Mouse (Mus musculus) intestine, postnatal 0 days (tissue): ENCODE results near the gene Rfx8. TPM values are rescaled to one million over a fixed set of nuclear protein-coding genes. Genes with fewer than 3 reads are reported as not detected.

Experiments used
- ATAC-seq: fragments of 200-750 bp; cut with Nextera tagmentation; 2 replicates; pipeline ENCODE4 v1.8.0; 2017; ENCODE audit warnings: mild to moderate bottlenecking, moderate TSS enrichment, moderate library complexity
- H3K27ac ChIP-seq: fragments of 300-500 bp; sonication (generic); 2 replicates; pipeline ENCODE4 v1.5.1; 2014; ENCODE audit warnings: mild to moderate bottlenecking, low read depth, low read length, moderate library complexity
- H3K27me3 ChIP-seq: fragments of 300-500 bp; sonication (generic); replicated peaks from 2 replicates; pipeline ENCODE4 v1.6.1; 2014; ENCODE audit warnings: low read length, mixed read lengths; ENCODE audit not compliant: control insufficient read depth, insufficient read depth
- H3K36me3 ChIP-seq: fragments of 300-500 bp; sonication (generic); 2 replicates; pipeline ENCODE4 v1.6.1; 2014; ENCODE audit warnings: mild to moderate bottlenecking, moderate library complexity; ENCODE audit not compliant: control insufficient read depth, insufficient read depth
- H3K4me1 ChIP-seq: fragments of 300-500 bp; sonication (generic); replicated peaks from 2 replicates; pipeline ENCODE4 v1.6.1; 2014; ENCODE audit warnings: antibody characterized with exemption, low read length, mixed read lengths; ENCODE audit not compliant: control insufficient read depth, insufficient read depth
- H3K4me2 ChIP-seq: fragments of 300-500 bp; sonication (generic); replicated peaks from 2 replicates; pipeline ENCODE4 v1.6.1; 2014; ENCODE audit warnings: low read depth, mild to moderate bottlenecking, moderate library complexity
- H3K4me3 ChIP-seq: fragments of 300-500 bp; sonication (generic); 2 replicates; pipeline ENCODE4 v1.5.1; 2014; ENCODE audit warnings: low read depth, low read length
- H3K9ac ChIP-seq: fragments of 300-500 bp; sonication (generic); 2 replicates; pipeline ENCODE4 v1.6.1; 2014; ENCODE audit warnings: mild to moderate bottlenecking, low read depth, low read length
- H3K9me3 ChIP-seq: fragments of 300-500 bp; sonication (generic); 2 replicates; pipeline ENCODE4 v1.6.1; 2016; ENCODE audit warnings: mixed run types; ENCODE audit not compliant: control insufficient read depth
- CTCF ChIP-seq: sonication (generic); IDR thresholded peaks from 2 replicates; pipeline ENCODE4 v1.5.1; 2016; ENCODE audit warnings: low read depth, mild to moderate bottlenecking, control low read depth, antibody characterized with exemption, moderate library complexity
- WGBS: fragments of 180-500 bp; shearing (Covaris S2); extraction: QIAGEN DNeasy Blood & Tissue Kit; methylation state at CpG from one replicate; pipeline ENCODE4 v1.1.7; 2014; 5-methylcytosine and 5-hydroxymethylcytosine counted together
- polyA plus RNA-seq: library from polyadenylated mRNA; unstranded; fragments of >200 nt; fragmentation: Nextera tagmentation; extraction: Ambion mirVana; gene quantifications from 2 replicates; pipeline ENCODE4 v1.2.1, GENCODE M21; 2015

The Rfx8 gene
- polyA plus RNA-seq, 1 experiment from 2014 or later: 0.16 TPM

DNA sequence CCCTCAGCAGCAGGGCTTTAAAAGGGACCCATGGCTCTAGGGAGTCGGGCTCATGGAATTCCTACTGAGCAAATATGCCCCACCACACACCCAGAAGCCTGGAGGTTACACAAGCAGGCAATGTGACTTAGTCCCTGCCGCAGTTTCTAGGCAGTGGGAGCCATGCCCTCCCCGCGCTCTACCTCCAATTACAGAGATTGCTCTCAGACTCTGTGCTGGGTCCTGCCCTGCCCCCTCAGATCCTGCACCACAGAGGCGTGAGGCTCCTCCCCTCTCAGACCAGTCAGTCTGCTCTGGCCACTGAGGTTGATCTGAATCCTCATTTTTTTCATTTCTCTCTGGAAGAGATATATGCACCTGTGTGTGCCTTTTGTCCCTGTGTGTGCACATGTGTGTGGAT lies 84.1 kb downstream of the Rfx8 start:
- no peaks in the 10 kb centered on the region for H3K36me3 ChIP-seq
- H3K27me3 ChIP-seq: no peaks in the 10 kb centered on the region
- 7% methylated on average over 5 of the region's 5 CpGs for WGBS
- no peak for ATAC-seq
- H3K4me1 ChIP-seq: no peaks in the 10 kb centered on the region
- no peak overlapping the region for H3K4me2 ChIP-seq
- no peak for TF ChIP-seq CTCF
- no peaks in the 10 kb centered on the region for H3K9me3 ChIP-seq
- no peak overlapping the region for H3K27ac ChIP-seq
- H3K9ac ChIP-seq: no peak overlapping the region
- no peak overlapping the region for H3K4me3 ChIP-seq

DNA sequence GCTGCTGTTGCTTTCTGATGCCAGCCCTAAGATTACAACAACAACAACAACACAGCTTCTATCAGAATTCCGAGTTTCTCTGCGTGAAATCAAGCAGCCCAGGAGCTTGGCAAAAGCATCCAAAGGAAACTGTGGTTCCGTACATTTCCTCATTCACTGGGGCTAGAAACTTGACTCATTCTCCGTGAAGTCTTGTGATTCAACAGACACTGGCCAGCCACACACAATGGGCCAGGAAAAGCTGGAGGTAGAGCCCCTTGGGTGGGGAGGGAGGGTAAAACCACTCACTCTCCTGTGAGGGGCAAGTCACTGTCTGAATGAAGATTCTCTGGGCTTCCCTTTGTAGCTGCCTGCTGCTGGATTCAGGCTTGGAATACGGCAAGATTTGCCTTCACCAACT lies 84.6 kb downstream of the Rfx8 start:
- Histone ChIP-seq H3K4me1 (no peaks in the 10 kb centered on the region), H3K9me3 (no peaks in the 10 kb centered on the region), H3K27ac (no peak overlapping the region), H3K27me3 (no peaks in the 10 kb centered on the region), H3K9ac (no peak overlapping the region), H3K4me2 (no peak overlapping the region), H3K4me3 (no peak overlapping the region), H3K36me3 (no peaks in the 10 kb centered on the region)
- 46% methylated on average over 5 of the region's 5 CpGs for WGBS
- no peak for TF ChIP-seq CTCF
- ATAC-seq: no peak

DNA sequence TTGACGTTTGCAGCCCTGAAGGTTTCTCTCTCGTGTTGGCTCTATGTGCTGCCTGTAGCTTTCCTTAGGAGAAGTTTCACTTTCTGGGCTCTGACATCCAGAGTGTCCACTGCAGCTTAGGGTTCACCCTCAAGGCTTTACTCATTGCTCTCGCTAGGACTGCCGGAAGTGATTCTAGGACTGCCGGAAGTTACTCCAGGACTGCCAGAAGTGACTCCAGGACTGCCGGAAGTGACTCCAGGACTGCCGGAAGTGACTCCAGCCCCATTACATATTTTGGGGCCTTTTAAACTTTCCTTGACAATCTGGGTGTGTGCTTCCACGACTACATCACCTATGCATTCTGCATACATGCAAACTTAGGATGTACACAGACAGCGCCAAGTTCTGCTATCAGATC lies 92.2 kb downstream of the Rfx8 start:
- Histone ChIP-seq H3K9me3 (no peaks in the 10 kb centered on the region), H3K36me3 (no peaks in the 10 kb centered on the region), H3K4me1 (no peaks in the 10 kb centered on the region), H3K4me3 (no peak overlapping the region), H3K9ac (no peak overlapping the region), H3K27ac (no peak overlapping the region), H3K4me2 (no peak overlapping the region), H3K27me3 (no peaks in the 10 kb centered on the region)
- WGBS: 75% methylated on average over 9 of the region's 9 CpGs
- ATAC-seq: no peak
- TF ChIP-seq CTCF: no peak

DNA sequence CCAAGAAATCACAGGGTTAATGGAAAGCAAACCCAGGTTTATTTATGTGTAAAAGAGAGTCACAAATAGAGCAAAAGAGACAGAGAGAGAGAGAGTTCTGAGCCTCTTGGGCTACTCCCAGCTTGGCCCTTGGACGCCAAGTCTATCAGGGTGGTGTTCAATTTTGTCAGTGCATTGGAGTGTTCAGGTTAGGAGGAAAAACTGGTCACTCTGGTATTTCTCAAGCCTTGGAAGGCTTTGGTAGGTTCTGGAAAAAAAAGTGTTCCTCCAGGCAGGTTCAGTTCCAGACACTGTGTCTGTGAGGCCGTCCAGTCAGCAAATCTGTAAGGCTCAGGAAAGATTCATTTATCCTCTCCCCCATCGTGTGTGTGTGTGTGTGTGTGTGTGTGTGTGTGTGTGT lies 95.3 kb downstream of the Rfx8 start:
- H3K36me3 ChIP-seq: no peaks in the 10 kb centered on the region
- H3K27me3 ChIP-seq: no peaks in the 10 kb centered on the region
- WGBS: 42% methylated on average over 3 of the region's 3 CpGs
- ATAC-seq: no peak
- H3K9ac ChIP-seq: no peak overlapping the region
- H3K9me3 ChIP-seq: no peaks in the 10 kb centered on the region
- no peak for TF ChIP-seq CTCF
- no peaks in the 10 kb centered on the region for H3K4me1 ChIP-seq
- no peak overlapping the region for H3K27ac ChIP-seq
- no peak overlapping the region for H3K4me3 ChIP-seq
- H3K4me2 ChIP-seq: no peak overlapping the region

DNA sequence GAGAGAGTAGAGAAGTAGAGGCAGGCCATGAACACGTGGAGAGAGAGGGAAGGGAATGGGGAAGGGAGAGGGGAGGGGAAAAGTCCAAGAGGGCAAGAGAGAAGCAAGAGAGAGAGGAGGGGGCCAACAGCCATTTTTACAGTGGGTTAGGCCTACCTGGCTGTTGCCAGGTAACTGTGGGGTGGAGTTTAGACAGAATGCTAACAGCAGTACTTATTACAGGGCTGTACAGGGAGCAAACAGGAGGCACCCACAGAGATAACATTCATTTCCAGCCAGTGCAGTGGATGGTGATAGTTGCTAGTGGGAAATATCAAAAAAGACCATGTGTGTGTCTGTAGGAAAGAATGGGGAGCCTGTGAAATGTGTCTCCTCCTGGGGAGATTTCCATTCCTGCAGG lies 97.1 kb downstream of the Rfx8 start:
- WGBS: 16% methylated on average over 1 of the region's 1 CpGs
- no peak overlapping the region for H3K27ac ChIP-seq
- ATAC-seq: no peak
- no peak for TF ChIP-seq CTCF
- no peak overlapping the region for H3K4me3 ChIP-seq
- H3K4me1 ChIP-seq: no peaks in the 10 kb centered on the region
- H3K4me2 ChIP-seq: no peak overlapping the region
- no peaks in the 10 kb centered on the region for H3K9me3 ChIP-seq
- no peak overlapping the region for H3K9ac ChIP-seq
- no peaks in the 10 kb centered on the region for H3K27me3 ChIP-seq
- H3K36me3 ChIP-seq: no peaks in the 10 kb centered on the region

DNA sequence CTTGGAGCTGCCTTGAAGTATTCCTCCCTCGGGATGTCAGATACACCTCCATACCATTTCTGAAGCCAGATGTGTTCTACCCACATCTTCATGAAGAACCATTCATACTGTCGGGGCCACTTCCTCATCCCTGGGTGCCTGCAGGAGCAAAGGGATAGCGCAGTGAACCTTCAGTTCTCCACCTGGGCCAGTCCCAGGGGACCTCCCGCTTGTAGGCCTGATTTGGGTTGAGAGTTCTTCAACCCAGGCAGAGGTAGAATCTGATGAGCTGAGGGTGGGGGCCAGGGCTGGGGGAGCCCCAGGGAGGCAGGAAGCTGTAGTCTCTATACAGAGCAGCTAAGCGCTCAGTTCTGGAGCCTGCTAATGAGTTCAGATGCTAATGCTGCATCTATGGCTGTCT lies 97.7 kb downstream of the Rfx8 start:
- Histone ChIP-seq H3K4me3 (no peak overlapping the region), H3K36me3 (no peaks in the 10 kb centered on the region), H3K9ac (no peak overlapping the region), H3K9me3 (no peaks in the 10 kb centered on the region), H3K4me1 (no peaks in the 10 kb centered on the region), H3K27ac (no peak overlapping the region), H3K27me3 (no peaks in the 10 kb centered on the region), H3K4me2 (no peak overlapping the region)
- no peak for ATAC-seq
- 89% methylated on average over 5 of the region's 5 CpGs for WGBS
- no peak for TF ChIP-seq CTCF

DNA sequence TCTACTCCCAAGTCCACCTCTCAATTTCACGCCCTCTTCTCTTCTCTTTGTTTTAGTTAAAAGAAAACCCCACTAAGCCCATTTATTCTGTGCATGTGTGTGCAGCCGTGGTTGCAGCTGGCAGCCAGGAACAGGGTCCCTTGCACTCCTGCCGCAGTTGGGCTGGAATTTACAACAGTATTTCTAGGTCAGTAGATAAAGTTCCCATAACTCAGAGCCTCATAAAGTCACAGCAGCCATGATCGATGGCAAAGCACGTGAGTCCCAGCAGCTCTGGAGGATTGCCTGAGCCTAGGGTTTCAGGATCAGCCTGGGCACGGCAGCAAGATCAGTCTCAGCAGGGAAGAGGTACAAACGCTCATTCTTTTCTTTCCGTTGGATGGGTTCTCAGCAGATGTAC lies 102.3 kb downstream of the Rfx8 start:
- Histone ChIP-seq H3K4me3 (no peak overlapping the region), H3K4me1 (no peaks in the 10 kb centered on the region), H3K4me2 (peak overlapping the region; percentile 33), H3K9ac (no peak overlapping the region), H3K36me3 (no peaks in the 10 kb centered on the region), H3K27ac (no peak overlapping the region), H3K27me3 (no peaks in the 10 kb centered on the region), H3K9me3 (no peaks in the 10 kb centered on the region)
- ATAC-seq: peak; percentile 58
- no peak for TF ChIP-seq CTCF
- whole genome bisulfite sequencing: 19% methylated on average over 8 of the region's 8 CpGs
